Mouse (Mus musculus) embryo, embryonic 11 days (tissue): ENCODE data around the gene Hipk1.
A peak's percentile ranks its signal among the peaks of the same experiment; 100 is the strongest.

Experiments used
- DNase-seq: peaks from one replicate; pipeline ENCODE4 v3.0.0-alpha.2; 2015

Gene Hipk1

DNA sequence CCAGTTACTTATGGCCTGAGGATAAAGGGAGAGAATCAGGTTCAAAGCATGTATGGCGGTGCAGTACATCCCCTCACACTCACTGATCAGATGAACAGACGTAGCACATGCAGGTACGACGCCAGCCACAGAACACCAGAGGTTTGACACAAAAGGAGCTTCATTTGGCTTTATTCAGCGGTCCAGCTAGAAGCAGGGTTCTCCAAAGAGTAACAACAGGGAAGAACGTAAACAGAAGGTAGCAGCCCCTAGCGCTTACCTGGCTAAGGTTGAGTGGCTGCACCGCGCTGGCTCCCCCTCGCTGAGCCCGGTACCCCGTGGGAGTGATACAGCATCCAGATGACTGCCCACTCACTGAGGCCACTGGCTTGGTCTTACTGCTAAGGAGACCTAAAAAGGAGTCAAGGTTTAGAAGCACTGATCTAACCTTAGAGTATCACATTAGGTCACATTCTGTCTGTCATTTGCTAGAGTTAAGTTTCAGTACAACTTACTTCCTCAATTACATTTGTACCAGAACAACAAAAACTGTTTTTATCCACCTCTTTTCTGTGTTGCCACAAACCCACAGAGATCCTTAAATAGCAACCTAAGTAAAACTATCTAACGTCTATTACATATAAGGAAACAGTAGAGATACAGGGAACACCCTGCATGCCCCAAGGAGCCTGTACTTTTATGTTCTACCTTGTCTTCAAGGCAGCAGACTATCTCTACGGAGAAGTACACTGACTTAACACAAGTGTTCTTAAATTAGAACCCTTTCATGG, 46.2 kb downstream of the Hipk1 start:
- DNase-seq, result no peak

- DNase-seq, result no peak
Observed at GRCm38 (mm10) chr3:103743208-103743607, 48.2 kb downstream of the Hipk1 start.

DNA sequence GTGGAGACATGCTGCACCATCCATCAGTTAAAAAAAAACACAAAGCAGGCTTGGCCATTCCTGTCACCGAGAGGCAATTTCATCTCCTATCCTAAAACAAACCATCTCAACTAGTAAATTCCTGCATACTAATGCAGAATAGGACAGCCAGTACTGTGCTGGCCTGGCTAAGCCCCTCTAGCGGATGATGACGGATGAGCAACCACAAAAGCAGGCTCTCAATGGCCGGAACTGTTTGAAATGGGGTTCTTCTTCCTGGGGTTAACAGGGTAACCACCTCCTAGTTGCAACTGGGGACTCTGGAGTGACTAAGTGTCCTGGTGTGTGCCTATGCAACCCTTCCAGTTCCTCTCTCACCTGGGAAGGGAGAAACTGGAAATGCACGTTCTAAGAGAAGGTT, 51.0 kb downstream of the Hipk1 start:
- DNase-seq, result peak; percentile 45

GRCm38 (mm10) chr3:103739329-103739728, 52.0 kb downstream of the Hipk1 start, which contains the start of gene Gm10964:
Gene Gm10964 (plus strand): TSS chr3:103739366.
- DNase-seq, result no peak

DNA sequence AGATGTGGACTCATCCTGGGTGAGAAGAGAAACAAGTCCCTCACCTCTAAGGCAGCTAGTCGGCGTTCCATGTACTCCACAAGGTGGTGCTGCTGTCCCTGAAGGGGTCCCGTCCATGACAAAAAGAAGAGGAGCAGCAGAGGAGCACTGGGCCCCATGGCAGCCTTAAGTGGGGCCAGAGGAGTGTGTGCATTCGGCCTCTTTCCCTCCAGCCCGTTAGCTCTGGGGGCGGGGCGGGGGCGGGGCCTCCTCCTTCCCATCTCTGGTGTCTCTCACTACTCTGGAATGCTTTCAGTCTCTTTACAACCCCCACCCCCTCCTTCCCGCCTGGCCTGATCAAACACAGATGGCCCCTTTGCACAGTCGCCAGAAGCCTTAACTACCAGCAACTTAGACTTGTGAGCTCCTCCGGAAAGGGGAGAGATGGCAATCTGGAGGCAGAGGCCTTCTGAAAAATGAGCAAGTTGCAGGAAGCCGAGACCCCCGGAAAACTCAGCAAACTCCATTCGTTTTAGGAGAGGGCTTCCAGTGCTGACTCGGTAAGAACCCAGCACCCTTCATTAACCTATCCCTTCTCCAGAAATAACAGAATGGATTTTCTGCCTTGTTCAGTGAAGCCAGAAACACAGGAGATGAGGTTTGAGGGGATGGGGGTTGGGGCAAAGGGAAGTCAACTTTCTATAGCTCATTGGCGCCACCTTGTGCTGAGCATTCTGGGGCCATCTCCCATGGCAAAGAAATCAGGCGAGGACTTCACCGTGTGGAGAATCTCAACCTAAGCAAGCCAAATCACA, 53.4 kb downstream of the Hipk1 start, which contains the start of gene Olfml3:
Olfml3 (minus strand) TSS at position 224 of the 794 bp plus-strand sequence.
- peak; percentile 95 for DNase-seq

DNA sequence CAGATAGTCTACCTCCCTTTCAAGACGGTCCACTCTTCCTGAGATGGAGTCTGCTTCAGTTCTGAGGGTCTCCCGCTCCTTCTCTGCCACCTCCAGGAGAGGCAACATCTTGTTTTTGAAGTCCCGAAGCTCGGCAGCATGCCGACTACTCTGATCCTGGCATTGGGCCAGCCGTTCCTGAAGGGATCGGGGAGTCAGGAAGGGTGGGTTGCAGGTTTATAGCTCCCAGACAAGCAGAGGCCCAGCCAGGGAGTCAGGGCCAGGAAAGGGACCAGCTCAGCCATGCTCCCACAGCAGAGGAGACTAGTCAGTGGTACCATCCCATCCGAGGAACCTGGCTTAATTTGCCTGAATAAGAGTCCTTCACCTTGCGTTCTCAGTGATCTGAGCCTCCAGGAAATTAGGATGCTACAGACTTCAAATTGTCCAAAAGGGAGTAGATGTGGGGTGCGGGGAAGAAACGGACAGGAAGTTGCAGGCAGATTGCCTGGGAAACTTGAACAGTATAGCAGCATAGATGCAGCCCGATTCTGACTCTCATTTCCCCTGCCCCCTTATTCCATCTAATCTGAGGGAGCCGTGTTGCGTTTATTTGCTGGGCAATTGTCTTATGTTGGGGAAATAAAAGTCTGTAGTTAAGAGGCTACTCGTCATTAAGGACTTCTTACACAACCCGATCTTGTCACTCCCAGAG, 54.2 kb downstream of the Hipk1 start:
- peak; percentile 25 for DNase-seq

DNA sequence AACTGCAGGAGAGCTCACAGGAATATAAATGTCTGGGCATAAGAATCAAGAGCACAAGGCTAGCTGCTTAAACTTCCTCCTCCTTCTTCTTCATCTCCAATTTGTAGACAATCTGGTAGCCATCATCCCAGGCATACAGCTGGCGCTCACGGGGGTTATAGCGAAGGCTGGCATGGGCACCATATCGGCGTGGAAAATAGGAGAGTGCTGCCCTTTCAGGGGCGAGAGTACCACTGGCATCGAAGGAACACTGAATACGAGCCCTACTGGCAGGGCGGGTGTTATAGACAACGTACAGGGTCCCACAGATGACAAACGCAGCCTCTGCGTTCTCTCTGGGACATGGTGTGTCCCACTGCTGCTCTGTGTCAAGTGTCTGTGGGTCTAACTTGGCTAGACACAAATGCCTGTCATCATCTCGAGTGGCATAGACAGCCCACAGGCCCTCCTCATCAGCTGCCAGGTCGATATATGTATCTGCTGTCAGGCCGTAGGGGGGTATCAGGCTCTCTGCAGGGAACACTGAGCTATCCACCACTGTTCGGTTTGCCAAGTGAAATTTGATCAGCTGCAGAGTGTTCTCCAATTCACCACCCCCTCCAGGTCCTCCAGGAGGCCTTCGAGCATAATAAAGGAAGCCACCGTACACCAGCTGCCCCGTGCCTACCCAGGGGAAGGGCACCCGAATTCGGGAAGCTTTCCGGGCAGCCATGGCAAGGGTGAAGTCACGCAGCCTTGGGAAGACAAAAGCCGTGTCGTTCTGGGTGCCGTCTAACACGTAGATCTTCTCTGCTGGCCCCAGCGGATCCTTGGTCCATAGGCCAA, 55.4 kb downstream of the Hipk1 start:
- DNase-seq, result no peak

DNA sequence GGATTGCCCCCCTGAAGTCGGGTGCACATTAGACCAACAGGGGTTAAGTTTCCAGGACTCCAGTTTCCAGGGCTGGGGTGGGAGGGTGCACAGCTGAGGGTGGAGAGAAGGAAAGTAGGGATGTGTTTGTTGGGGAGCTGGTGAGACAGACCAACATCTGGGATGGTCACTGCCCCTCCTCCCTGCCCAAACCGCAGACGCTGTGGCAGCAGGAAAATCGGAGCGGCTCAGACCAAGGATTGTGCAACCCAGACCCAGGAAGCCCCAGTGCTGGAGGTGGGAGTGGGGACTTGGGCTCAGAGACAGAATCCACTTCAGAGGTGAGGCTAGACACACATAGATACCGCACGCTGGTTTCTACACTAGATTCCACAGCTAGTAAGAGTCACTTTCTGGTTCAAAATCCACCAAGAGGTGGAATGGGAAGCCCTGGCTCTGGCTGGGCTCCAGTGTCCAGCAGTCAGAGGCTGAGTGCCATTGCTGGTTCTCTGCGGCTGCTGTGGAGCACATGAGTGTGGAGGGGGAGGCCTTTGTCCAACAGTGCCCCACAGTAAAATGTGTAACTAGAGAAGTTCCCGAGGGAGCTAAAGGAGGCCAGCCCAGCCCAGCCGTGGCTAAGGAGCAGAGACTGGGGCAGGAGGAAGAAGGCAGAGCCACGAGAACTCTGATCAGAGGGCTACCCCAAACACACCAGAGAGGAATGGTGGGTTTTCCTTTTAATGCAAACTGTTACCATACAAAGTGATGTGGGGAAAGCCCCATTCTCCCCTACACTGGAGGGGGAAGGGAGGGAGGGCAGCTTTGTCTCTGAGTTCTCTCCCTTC, 56.5 kb downstream of the Hipk1 start:
- DNase-seq, result peak; percentile 81

- peak; percentile 64 for DNase-seq
Observed at GRCm38 (mm10) chr3:103733799-103734695, 57.3 kb downstream of the Hipk1 start.

- DNase-seq, result no peak
Observed at GRCm38 (mm10) chr3:103733176-103733575, 58.2 kb downstream of the Hipk1 start.

- no peak for DNase-seq
Observed at GRCm38 (mm10) chr3:103732116-103732515, 59.2 kb downstream of the Hipk1 start.

GRCm38 (mm10) chr3:103729850-103730249, 61.5 kb downstream of the Hipk1 start:
- DNase-seq, result no peak

GRCm38 (mm10) chr3:103727813-103728326, 63.5 kb downstream of the Hipk1 start:
- no peak for DNase-seq

- no peak for DNase-seq
Observed at GRCm38 (mm10) chr3:103726642-103727041, 64.7 kb downstream of the Hipk1 start.

GRCm38 (mm10) chr3:103724137-103724536, 67.2 kb downstream of the Hipk1 start:
- no peak for DNase-seq

DNA sequence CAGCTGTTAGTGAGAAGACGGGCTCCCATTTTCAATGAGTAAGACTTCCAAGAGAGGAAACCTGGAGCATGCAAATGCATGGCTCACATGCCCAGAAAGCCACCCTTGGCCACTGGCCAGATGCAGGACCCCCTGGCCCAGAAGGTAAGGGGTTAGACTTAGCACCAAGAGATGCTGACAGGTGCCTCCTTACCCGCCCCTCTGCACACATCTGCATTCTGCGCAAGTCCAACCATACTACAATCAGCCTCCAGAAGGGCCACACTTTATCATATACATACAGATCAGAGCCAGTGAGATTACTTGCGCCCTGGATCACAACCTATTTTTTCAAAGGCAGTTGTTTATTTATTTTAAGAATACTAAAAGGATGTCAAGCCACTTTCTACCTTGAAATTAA, 72.6 kb downstream of the Hipk1 start:
- DNase-seq, result no peak

GRCm38 (mm10) chr3:103716774-103717760, 74.3 kb downstream of the Hipk1 start:
- DNase-seq, result no peak

- peak; percentile 69 for DNase-seq
Observed at GRCm38 (mm10) chr3:103715762-103716693, 75.3 kb downstream of the Hipk1 start.
